Mouse (Mus musculus) 3134 (cell line): ENCODE measurements around the gene Ly6g5c.

Source experiments
- DNase-seq: peaks from one replicate; pipeline ENCODE4 v3.0.0-alpha.2; 2011; ENCODE audit warnings: low spot score; ENCODE audit not compliant: insufficient read length; ENCODE audit errors: extremely low read depth

Ly6g5c gene

GRCm38 (mm10) chr17:35135591-35136320 is 27.7 kb downstream of the Ly6g5c start:
- no peak for DNase-seq

GRCm38 (mm10) chr17:35139269-35139668 is 31.2 kb downstream of the Ly6g5c start:
- DNase-seq = no peak

- no peak for DNase-seq
Observed at GRCm38 (mm10) chr17:35140490-35140996, 32.5 kb downstream of the Ly6g5c start.

GRCm38 (mm10) chr17:35141971-35142370 is 33.9 kb downstream of the Ly6g5c start:
- DNase-seq = no peak

GRCm38 (mm10) chr17:35146139-35146538 is 38.1 kb downstream of the Ly6g5c start:
- no peak for DNase-seq

GRCm38 (mm10) chr17:35147348-35147747 is 39.3 kb downstream of the Ly6g5c start:
- DNase-seq = no peak

- no peak for DNase-seq
Observed at GRCm38 (mm10) chr17:35147922-35148639, 40.0 kb downstream of the Ly6g5c start.

GRCm38 (mm10) chr17:35152121-35152520 is 44.0 kb downstream of the Ly6g5c start:
- DNase-seq = no peak

- no peak for DNase-seq
Observed at GRCm38 (mm10) chr17:35153077-35153476, 45.0 kb downstream of the Ly6g5c start.

- no peak for DNase-seq
Observed at GRCm38 (mm10) chr17:35153931-35154330, 45.9 kb downstream of the Ly6g5c start.

- no peak for DNase-seq
Observed at GRCm38 (mm10) chr17:35154616-35155015, 46.5 kb downstream of the Ly6g5c start.

GRCm38 (mm10) chr17:35155451-35155850 is 47.4 kb downstream of the Ly6g5c start:
- DNase-seq = no peak

- no peak for DNase-seq
Observed at GRCm38 (mm10) chr17:35156461-35157200, 48.6 kb downstream of the Ly6g5c start.

- no peak for DNase-seq
Observed at GRCm38 (mm10) chr17:35157254-35157653, 49.2 kb downstream of the Ly6g5c start.

- no peak for DNase-seq
Observed at GRCm38 (mm10) chr17:35157661-35158175, 49.6 kb downstream of the Ly6g5c start.

GRCm38 (mm10) chr17:35158850-35159593 is 50.9 kb downstream of the Ly6g5c start:
- no peak for DNase-seq

- no peak for DNase-seq
Observed at GRCm38 (mm10) chr17:35159638-35160037, 51.6 kb downstream of the Ly6g5c start.

GRCm38 (mm10) chr17:35161421-35161820 is 53.3 kb downstream of the Ly6g5c start:
- no peak for DNase-seq
